Mouse (Mus musculus) testis, adult 2 months (tissue): ENCODE measurements at regions not wholly inside any gene's neighbourhood (a gene's known extent, or its start where the extent isn't known, plus 50 kb on each side); places are given as distances from the start of the nearest gene placed in this dataset.

Experiments used
- CTCF ChIP-seq: fragments of 200-500 bp; IDR thresholded peaks from 2 replicates; pipeline ENCODE4 v1.5.1; 2012; ENCODE audit warnings: low read depth, mild to moderate bottlenecking, inconsistent platforms, low read length, moderate library complexity; ENCODE audit not compliant: control insufficient read depth, insufficient read depth, insufficient replicate concordance
- POLR2A ChIP-seq: fragments of 200-500 bp; IDR thresholded peaks from 2 replicates; pipeline ENCODE4 v1.6.1; 2012; ENCODE audit warnings: low read depth, mild to moderate bottlenecking, inconsistent platforms, low read length, moderate library complexity; ENCODE audit not compliant: control insufficient read depth

GRCm38 (mm10) chr4:56610273-56610672 lies 129.6 kb upstream of the Gm26657 start:
- TF ChIP-seq CTCF (no peak), POLR2A (no peak)
